Mouse (Mus musculus) right cerebral cortex, postnatal 25 days (tissue): ENCODE measurements around the gene Gm49486.

Source experiments
- DNase-seq: peaks from one replicate; pipeline ENCODE4 v3.0.0; 2022

Gm49486 gene

GRCm38 (mm10) chr15:79235268-79235667 lies 6.1 kb downstream of the Gm49486 start:
- no peak for DNase-seq

DNA sequence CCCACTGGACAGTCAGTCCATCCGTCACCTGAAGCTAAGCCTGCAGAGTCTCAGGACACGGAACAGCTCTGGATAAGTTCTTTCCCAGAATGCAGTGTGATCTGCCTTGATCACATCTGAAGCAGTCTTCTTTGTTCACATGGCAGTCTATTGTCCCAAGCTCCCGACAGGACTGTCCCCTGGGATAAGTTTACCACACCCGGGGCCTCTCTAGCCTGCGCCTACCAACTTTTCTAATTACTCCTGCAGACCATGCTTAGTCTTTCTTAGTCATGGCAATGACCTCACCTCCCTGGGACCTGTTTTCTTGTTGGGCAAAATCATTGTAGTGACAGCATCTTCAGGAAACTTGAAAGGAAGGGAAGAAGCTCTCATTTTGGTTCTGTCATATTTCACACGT lies 8.8 kb downstream of the Gm49486 start:
- DNase-seq, result no peak

- no peak for DNase-seq
Observed at GRCm38 (mm10) chr15:79242574-79243233, 13.5 kb downstream of the Gm49486 start.

DNA sequence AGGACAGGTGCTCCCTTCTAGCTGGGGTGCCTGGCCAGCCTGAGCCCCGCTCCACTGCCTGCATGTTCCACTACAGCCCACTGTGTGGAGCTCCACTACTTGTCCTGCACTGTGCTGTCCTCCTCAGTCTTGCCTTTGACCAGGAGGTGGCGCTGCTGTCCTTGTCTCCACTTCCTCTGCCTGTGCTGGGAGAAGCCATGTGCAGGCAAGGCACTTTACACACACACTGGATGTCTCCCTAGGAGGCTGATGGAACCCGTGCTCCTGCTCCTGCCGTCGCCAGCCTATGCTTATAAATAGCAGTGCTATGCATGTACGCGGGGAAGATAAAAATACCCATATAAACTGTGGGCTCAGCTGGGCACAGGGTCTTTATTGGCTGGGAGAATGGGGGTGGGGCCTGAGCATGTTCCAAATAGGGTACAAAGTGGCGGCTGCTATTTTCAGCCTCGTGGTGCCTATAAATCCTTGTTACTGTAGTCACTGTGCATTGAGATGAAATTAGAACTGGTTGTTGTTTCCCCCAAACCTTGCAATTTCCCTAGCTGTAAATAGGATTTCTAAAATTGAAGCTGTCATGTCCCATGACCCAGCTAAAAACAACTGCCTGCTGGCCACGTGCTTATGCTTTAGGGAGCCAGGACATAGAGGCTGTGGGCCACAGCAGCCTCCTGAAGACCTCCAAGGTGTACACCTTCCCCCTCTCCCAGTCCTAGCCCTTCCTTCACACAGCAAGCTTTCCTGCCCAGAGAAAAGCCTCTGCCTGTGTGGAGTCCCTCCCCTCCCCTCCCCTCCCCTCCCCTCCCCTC lies 14.2 kb downstream of the Gm49486 start:
- peak; percentile 96 for DNase-seq

DNA sequence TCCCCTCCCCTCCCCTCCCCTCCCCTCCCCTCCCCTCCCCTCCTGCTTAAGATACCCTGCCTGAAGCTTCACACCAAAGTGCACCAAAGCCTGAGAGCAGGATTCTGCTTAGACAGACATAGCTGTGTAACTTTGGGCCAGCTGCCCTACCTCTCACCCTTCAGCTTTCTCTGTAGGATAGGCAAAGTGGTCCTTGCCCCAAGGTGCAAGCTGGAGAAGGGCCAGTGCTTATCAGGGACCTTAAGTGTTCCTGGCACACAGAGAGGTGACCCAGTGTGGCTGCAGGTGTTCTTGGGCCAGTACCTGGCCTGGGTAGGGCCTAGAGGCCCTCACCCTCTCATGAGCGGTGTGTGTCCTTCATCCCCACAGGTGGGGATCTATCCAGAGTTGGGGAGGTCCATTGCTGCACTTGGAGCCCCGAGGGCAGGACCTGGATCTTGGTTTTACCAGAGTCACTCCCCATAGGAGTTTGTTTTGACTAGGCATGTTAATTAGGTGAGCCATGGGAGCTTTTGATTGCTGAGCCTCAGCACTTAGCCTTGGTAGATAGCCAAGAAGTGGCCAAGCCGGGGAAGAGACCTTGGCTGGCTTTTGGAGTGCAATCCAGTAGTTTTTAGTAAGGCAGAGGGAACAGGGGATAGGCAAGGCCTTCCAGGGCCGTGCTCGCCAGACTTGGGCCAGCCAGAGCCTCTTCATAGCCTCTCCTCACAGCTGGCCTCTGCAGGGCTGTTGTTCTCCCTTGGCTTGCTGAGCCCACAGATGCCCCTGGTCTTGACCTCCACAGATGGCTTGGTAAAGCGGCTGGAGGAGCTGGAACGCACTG lies 15.1 kb downstream of the Gm49486 start:
- no peak for DNase-seq

- no peak for DNase-seq
Observed at GRCm38 (mm10) chr15:79245321-79245720, 16.1 kb downstream of the Gm49486 start.

GRCm38 (mm10) chr15:79250236-79250635 lies 21.0 kb downstream of the Gm49486 start:
- no peak for DNase-seq

GRCm38 (mm10) chr15:79251168-79251567 lies 22.0 kb downstream of the Gm49486 start:
- DNase-seq, result no peak

GRCm38 (mm10) chr15:79251781-79252491 lies 22.7 kb downstream of the Gm49486 start:
- no peak for DNase-seq

GRCm38 (mm10) chr15:79252580-79252979 lies 23.4 kb downstream of the Gm49486 start:
- no peak for DNase-seq

- no peak for DNase-seq
Observed at GRCm38 (mm10) chr15:79254661-79255060, 25.5 kb downstream of the Gm49486 start, which contains the start of gene Slc16a8. Gene Slc16a8 (minus strand): TSS chr15:79254761.

GRCm38 (mm10) chr15:79258521-79258920 lies 29.3 kb downstream of the Gm49486 start:
- no peak for DNase-seq

GRCm38 (mm10) chr15:79261095-79261725 lies 32.0 kb downstream of the Gm49486 start:
- peak; percentile 62 for DNase-seq

DNA sequence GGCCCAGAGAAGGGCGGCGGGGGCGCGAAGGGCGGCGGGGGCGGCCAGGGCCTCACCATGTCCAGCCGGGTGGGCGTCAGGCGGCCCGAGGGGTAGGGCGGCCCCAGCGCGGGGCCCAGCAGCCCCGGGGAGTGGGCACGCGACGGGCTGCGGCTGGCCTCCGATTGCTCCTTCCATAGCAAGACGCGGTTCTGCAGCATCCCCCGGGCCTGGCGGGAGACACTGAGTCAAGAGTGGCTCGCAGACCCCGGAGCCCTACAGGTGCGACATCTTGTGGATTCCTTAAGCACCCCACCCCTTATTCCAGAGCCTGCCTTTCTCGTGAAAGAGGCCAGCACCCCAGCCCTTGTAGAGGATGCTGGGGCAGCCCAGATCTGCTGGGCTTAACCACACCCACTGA lies 32.6 kb downstream of the Gm49486 start:
- DNase-seq, result no peak

DNA sequence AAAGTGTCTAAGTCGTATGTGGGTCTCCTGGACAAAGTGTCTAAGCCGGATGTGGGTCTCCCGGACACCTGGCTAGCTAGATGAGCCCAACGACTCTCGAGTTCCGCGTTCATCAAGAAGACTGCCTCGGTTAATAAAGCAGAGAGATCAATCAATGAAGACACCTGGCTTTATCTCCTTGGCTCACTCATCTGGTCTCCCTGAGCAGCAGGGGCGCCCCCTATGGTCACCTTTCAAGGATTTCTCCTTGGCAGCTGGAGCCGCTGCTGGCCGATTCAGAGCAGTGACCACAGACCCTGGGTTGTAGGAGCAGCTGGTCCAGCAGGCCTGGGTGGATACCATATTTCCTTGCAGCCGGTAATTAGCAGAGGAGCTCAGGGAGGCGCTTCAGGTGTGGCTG lies 33.2 kb downstream of the Gm49486 start:
- no peak for DNase-seq

DNA sequence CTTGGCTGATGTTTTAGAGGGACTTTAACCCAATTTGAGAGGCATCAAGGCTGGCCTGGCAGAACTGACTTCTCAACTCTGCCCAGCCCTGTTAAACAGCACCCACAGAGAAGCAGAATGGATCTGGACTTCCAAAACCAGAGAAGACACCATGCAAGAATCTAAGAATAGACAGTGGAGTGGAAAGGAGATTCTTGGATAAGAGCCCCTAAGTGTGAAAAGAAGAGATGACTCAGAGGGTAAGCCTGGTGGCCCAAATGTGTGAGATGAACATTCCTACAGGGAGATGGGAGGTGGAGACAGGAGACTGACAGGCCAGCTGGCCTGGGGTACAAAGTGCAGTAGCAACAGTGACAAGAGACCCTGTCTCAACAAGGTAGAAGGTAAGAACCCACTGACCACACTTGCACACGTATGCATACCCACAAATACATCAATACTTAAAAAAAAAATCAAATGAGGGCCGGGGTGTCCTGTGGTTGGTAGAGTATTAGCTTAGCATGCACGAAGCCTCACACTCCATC lies 33.7 kb downstream of the Gm49486 start:
- no peak for DNase-seq

GRCm38 (mm10) chr15:79263726-79264125 lies 34.5 kb downstream of the Gm49486 start:
- DNase-seq, result no peak

DNA sequence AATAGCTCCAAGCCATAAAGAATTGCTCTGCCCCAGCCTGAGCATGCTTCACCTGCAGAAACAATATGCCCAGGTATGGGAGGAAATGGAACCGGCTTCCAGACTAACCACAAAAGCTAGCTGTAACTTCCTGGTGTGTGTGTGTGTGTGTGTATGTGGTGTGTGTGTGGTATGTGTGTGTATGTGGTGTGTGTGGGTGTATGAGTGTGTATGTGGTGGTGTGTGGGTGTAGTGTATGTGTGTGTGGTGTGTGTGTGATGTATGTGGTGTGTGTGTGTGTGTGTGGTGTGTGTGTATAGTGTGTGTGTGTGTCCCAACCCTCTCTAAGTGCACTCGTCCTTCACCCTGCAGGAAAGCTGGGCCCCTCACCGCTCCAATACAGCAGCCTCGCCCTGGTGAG lies 36.2 kb downstream of the Gm49486 start:
- no peak for DNase-seq

DNA sequence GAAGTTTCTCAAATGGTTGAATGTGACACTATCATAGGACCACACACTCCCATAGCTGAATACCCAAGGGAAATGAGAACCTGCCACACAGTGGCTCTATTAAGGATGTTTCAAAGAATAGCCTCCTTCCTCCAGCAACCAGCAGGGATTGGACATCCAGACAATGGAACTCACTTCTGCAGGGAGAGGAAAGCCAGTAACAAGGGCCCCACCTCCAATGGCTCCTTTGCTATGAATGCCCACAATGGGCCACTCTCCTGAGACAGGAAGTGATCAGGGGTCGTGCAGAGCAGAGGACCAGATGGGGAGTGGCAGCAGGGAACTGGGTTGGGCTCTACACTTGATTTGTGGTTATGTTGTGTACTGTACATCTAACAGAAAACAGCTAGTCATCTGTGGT lies 39.3 kb downstream of the Gm49486 start:
- no peak for DNase-seq

DNA sequence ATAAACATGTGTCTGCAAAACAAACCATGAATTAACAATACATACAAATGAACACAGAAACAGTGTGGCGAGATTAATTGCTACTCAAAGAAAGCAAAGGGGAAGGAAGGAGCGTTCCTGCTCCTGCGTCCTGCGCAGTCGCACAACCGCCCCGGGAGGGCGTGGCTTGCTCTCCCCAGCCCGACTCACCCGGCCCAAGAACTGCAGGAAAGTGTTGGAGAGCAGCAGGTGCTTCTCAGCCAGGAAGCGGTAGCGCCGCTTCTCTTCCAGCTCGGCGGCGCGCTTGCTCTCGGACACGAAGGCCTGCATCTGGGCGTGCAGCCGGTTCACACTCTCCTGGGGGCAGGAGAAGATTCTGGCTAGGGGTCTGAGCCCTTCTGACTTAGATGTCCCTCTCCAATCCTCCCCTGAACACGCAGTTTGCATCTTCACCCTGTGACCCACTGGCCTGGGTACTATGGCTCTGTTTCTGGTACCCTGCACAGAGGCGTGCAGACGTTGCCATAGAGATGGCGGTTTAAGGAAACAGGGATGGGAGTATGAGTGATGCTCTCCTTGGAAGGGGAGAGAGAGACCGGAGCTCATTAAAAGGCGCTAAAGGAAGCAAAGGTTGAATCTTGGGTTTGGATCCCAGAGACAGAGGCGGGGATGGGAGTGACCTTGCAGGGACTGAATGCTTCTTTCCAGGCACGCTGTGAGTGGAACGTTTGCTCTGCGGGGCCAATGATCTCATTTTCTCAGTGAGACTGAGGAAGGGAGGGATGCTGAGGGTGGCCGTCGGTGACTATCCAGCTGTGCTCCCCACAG lies 41.3 kb downstream of the Gm49486 start:
- peak; percentile 57 for DNase-seq

DNA sequence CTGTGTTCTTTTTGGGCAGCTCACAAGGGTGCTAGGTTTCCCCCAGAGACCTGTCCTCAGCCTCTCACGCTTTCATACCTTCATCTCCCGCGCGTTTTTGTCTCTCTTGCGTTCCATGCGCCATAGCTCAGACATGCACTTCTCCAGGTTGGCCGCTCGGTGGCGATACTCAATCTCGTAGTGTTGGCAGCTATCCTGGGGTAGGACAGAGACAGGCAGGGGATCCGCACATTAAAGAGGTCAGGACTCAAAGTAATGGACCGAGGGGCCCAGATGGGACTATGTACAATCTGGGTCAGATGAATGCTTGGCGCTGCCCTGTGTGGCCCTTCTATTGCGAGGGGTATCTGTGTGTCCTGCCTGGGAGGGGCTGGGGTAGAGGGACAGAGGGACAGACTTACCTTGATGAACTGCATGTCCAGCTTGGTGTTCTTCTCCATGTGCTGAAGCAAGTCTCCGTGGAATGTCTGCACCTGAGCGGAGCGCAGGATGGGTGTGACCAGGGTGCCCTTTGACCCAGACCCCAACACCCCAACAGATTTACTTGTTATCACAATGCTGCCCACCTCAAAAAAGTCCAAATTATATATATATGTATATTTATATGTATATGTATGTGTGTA lies 42.0 kb downstream of the Gm49486 start:
- no peak for DNase-seq
